Mouse (Mus musculus) common myeloid progenitor, adult 5-6 weeks (primary cell): ENCODE data around the gene Tmem267. TPM values are rescaled to one million over a fixed set of nuclear protein-coding genes. Genes with fewer than 3 reads are reported as not detected.

Experiments
- total RNA-seq: library from RNA; stranded (forward); fragments of 200-1000, 187-1606 nt; gene quantifications from 2 replicates; pipeline ENCODE4 v1.2.3, GENCODE M21; 2017

The Tmem267 gene
- total RNA-seq, 1 experiment from 2014 or later, result 8.2 TPM

Other genes with a start within 250 kb of the Tmem267 start
- gene Paip1, start 59.4 kb upstream of the Tmem267 start, total RNA-seq, result 80.4 and 83.4 TPM in 2 replicates
- 61.4 and 66.7 TPM in 2 replicates for gene 4833420G17Rik, start 25.3 kb upstream of the Tmem267 start, total RNA-seq
- 0.37 and 0.92 TPM in 2 replicates for gene 3110070M22Rik, start 344 bp downstream of the Tmem267 start, total RNA-seq
- 0.46 TPM in 1 of 2 replicates, not detected in the other for gene Ccl28, start 135.8 kb downstream of the Tmem267 start, total RNA-seq
- gene Hmgcs1, start 202.3 kb downstream of the Tmem267 start, total RNA-seq, result 32.2 and 34.3 TPM in 2 replicates